Mouse (Mus musculus): ENCODE data around the gene Gpr176. TPM values are rescaled to one million over a fixed set of nuclear protein-coding genes. Genes with fewer than 3 reads are reported as not detected.

Gene Gpr176
- polyA plus RNA-seq, 1 experiment: 2.4 TPM

- Histone ChIP-seq H3K27ac (ENCODE audit: insufficient read depth, low read depth, low read length) (no peak overlapping the region), H3K4me3 (ENCODE audit: insufficient read depth, low read length) (no peak overlapping the region), H3K4me1 (ENCODE audit: control insufficient read depth, insufficient read depth, low read length) (peaks cover 19% of the 10 kb centered on the region)
- TF ChIP-seq POLR2A (IDR thresholded peaks at IDR 0.05; ENCODE audit: borderline replicate concordance, low read depth, low read length) (no peak), CTCF (IDR thresholded peaks at IDR 0.05; ENCODE audit: low read depth, low read length) (no peak)
Measured at GRCm38 (mm10) chr2:118336084-118336483, 37.1 kb downstream of the Gpr176 start.

GRCm38 (mm10) chr2:118322663-118323062 is 50.6 kb downstream of the Gpr176 start:
- TF ChIP-seq CTCF (IDR thresholded peaks at IDR 0.05; ENCODE audit: low read depth, low read length): no peak
- no peak overlapping the region for H3K4me3 ChIP-seq (ENCODE audit: insufficient read depth, low read length)
- no peak overlapping the region for H3K27ac ChIP-seq (ENCODE audit: insufficient read depth, low read depth, low read length)
- H3K4me1 ChIP-seq (ENCODE audit: control insufficient read depth, insufficient read depth, low read length): peaks cover 12% of the 10 kb centered on the region

- Histone ChIP-seq H3K4me1 (ENCODE audit: control insufficient read depth, insufficient read depth, low read length) (peaks cover 14% of the 10 kb centered on the region), H3K27ac (ENCODE audit: insufficient read depth, low read depth, low read length) (no peak overlapping the region), H3K4me3 (ENCODE audit: insufficient read depth, low read length) (no peak overlapping the region)
- TF ChIP-seq CTCF (IDR thresholded peaks at IDR 0.05; ENCODE audit: low read depth, low read length) (no peak), POLR2A (IDR thresholded peaks at IDR 0.05; ENCODE audit: borderline replicate concordance, low read depth, low read length) (no peak)
Measured at GRCm38 (mm10) chr2:118321804-118322203, 51.4 kb downstream of the Gpr176 start.

- TF ChIP-seq CTCF (IDR thresholded peaks at IDR 0.05; ENCODE audit: low read depth, low read length) (no peak), POLR2A (IDR thresholded peaks at IDR 0.05; ENCODE audit: borderline replicate concordance, low read depth, low read length) (no peak)
- H3K4me1 ChIP-seq (ENCODE audit: control insufficient read depth, insufficient read depth, low read length): peaks cover 14% of the 10 kb centered on the region
- no peak overlapping the region for H3K27ac ChIP-seq (ENCODE audit: insufficient read depth, low read depth, low read length)
- no peak overlapping the region for H3K4me3 ChIP-seq (ENCODE audit: insufficient read depth, low read length)
Measured at GRCm38 (mm10) chr2:118321094-118321493, 52.1 kb downstream of the Gpr176 start.

- Histone ChIP-seq H3K4me3 (ENCODE audit: insufficient read depth, low read length) (no peak overlapping the region), H3K27ac (ENCODE audit: insufficient read depth, low read depth, low read length) (no peak overlapping the region), H3K4me1 (ENCODE audit: control insufficient read depth, insufficient read depth, low read length) (peaks cover 14% of the 10 kb centered on the region)
- TF ChIP-seq CTCF (IDR thresholded peaks at IDR 0.05; ENCODE audit: low read depth, low read length) (no peak), POLR2A (IDR thresholded peaks at IDR 0.05; ENCODE audit: borderline replicate concordance, low read depth, low read length) (no peak)
Measured at GRCm38 (mm10) chr2:118320519-118320918, 52.7 kb downstream of the Gpr176 start.

GRCm38 (mm10) chr2:118319176-118319575 is 54.0 kb downstream of the Gpr176 start:
- Histone ChIP-seq H3K4me3 (ENCODE audit: insufficient read depth, low read length) (no peak overlapping the region), H3K4me1 (ENCODE audit: control insufficient read depth, insufficient read depth, low read length) (peaks cover 14% of the 10 kb centered on the region), H3K27ac (ENCODE audit: insufficient read depth, low read depth, low read length) (no peak overlapping the region)
- TF ChIP-seq POLR2A (IDR thresholded peaks at IDR 0.05; ENCODE audit: borderline replicate concordance, low read depth, low read length) (no peak), CTCF (IDR thresholded peaks at IDR 0.05; ENCODE audit: low read depth, low read length) (no peak)

- Histone ChIP-seq H3K27ac (ENCODE audit: insufficient read depth, low read depth, low read length) (no peak overlapping the region), H3K4me1 (ENCODE audit: control insufficient read depth, insufficient read depth, low read length) (peaks cover 19% of the 10 kb centered on the region), H3K4me3 (ENCODE audit: insufficient read depth, low read length) (no peak overlapping the region)
- no peak for TF ChIP-seq POLR2A (IDR thresholded peaks at IDR 0.05; ENCODE audit: borderline replicate concordance, low read depth, low read length)
- TF ChIP-seq CTCF (IDR thresholded peaks at IDR 0.05; ENCODE audit: low read depth, low read length): no peak
Measured at GRCm38 (mm10) chr2:118316939-118317338, 56.3 kb downstream of the Gpr176 start.

GRCm38 (mm10) chr2:118315656-118316402 is 57.4 kb downstream of the Gpr176 start:
- Histone ChIP-seq H3K4me1 (ENCODE audit: control insufficient read depth, insufficient read depth, low read length) (peaks cover 19% of the 10 kb centered on the region), H3K27ac (ENCODE audit: insufficient read depth, low read depth, low read length) (no peak overlapping the region), H3K4me3 (ENCODE audit: insufficient read depth, low read length) (no peak overlapping the region)
- TF ChIP-seq CTCF (IDR thresholded peaks at IDR 0.05; ENCODE audit: low read depth, low read length) (no peak), POLR2A (IDR thresholded peaks at IDR 0.05; ENCODE audit: borderline replicate concordance, low read depth, low read length) (no peak)

GRCm38 (mm10) chr2:118307561-118307960 is 65.7 kb downstream of the Gpr176 start:
- Histone ChIP-seq H3K27ac (ENCODE audit: insufficient read depth, low read depth, low read length) (peak overlapping the region; percentile 63), H3K4me1 (ENCODE audit: control insufficient read depth, insufficient read depth, low read length) (peaks cover 31% of the 10 kb centered on the region), H3K4me3 (ENCODE audit: insufficient read depth, low read length) (peak overlapping the region; percentile 48)
- TF ChIP-seq CTCF (IDR thresholded peaks at IDR 0.05; ENCODE audit: low read depth, low read length): no peak
- no peak for TF ChIP-seq POLR2A (IDR thresholded peaks at IDR 0.05; ENCODE audit: borderline replicate concordance, low read depth, low read length)

GRCm38 (mm10) chr2:118306966-118307365 is 66.3 kb downstream of the Gpr176 start:
- Histone ChIP-seq H3K4me1 (ENCODE audit: control insufficient read depth, insufficient read depth, low read length) (peaks cover 29% of the 10 kb centered on the region), H3K4me3 (ENCODE audit: insufficient read depth, low read length) (no peak overlapping the region), H3K27ac (ENCODE audit: insufficient read depth, low read depth, low read length) (peak overlapping the region; percentile 47; the same call in 1 of the 2 replicates)
- TF ChIP-seq POLR2A (IDR thresholded peaks at IDR 0.05; ENCODE audit: borderline replicate concordance, low read depth, low read length) (no peak), CTCF (IDR thresholded peaks at IDR 0.05; ENCODE audit: low read depth, low read length) (no peak)
